Mouse (Mus musculus): ENCODE measurements around the gene Zbtb20.

- TF ChIP-seq CTCF (IDR thresholded peaks at IDR 0.05; ENCODE audit: low read depth, low read length) (no peak), POLR2A (IDR thresholded peaks at IDR 0.05; ENCODE audit: borderline replicate concordance, low read depth, low read length) (no peak)
These were observed 37.5 kb upstream of the Zbtb20 start for GRCm38 (mm10) chr16:42838226-42838625.

Measured in bone marrow macrophage, adult 2 months (primary cell).